8 mouse cellular contexts compared by ENCODE assay signal in the genomic region with DNA sequence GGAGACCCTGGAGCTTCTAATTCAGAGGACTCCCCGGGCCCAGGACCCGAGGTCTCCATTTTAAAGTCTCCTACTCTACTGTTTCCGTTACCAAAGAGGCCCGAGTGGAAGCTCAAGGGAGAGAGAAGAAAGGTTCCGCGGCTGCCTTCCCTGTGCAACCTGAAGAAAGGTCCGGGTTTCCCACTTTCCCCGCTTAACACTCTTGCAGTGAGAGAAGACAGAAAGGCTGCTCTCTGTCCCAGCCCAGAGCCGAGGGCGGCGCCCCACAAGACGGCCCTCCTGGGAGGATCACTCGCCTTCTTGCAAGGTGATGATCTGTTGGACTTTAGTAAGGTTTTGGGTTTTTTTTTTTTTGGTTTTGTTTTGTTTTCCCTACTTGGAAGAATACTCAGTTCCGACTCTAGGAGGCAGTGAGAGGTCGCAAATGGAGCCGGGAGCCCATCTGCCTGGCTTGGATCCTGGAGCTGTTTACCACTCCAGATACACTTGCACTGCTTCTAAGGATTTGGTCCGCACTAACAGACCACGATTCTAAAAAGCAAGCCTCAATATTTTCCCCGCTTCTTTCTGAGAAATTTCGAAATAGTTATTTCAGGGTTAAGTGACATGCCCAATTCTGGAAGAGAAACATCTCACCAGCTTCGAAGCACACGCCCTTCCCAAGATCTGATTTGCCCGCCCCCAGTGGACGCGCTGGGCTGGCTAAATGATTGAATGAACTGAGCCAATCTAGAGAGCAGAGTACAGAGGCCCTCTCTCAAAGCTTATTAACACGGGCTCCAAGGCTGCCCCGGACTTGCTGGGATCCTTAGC. TPM values are rescaled to one million over a fixed set of nuclear protein-coding genes. Genes with fewer than 3 reads are reported as not detected.
A peak's percentile ranks its signal among the peaks of the same experiment; 100 is the strongest.
DNase-seq lines count a peak whose midpoint lies in the region; ATAC-seq and TF ChIP-seq lines count a peak whose summit lies in the region.

A gene (minus strand): TSS at position 101 of the 813 bp plus-strand sequence.

- H3K4me3 ChIP-seq in E14TG2a.4 (replicated peaks; ENCODE audit: low read length), result peak within 1 kb of the TSS; percentile 87
- peak within 1 kb of the TSS; percentile 67 for H3K4me3 ChIP-seq in forebrain, embryonic 12.5 days (replicated peaks)
- H3K4me3 ChIP-seq in heart, postnatal 0 days (ENCODE audit: low read depth, low read length), result peak within 1 kb of the TSS; percentile 64
- H3K4me3 ChIP-seq in liver, embryonic 16.5 days (ENCODE audit: low read depth, low read length), result peak within 1 kb of the TSS; percentile 71
- H3K4me3 ChIP-seq in neural tube, embryonic 13.5 days, result peak within 1 kb of the TSS; percentile 72
- H3K4me3 ChIP-seq in testis, adult 2 months (ENCODE audit: control insufficient read depth, low read depth, low read length), result peak within 1 kb of the TSS; percentile 97

- H3K27me3 ChIP-seq in E14TG2a.4 (ENCODE audit: insufficient read depth, low read length), result 0 out of 2 replicates have a peak, but pooled peaks cover 3% of the 10 kb centered on the region
- peaks cover 7% of the 10 kb centered on the region; the same call in 1 of the 2 replicates for H3K27me3 ChIP-seq in forebrain, embryonic 12.5 days
- no peaks in the 10 kb centered on the region for H3K27me3 ChIP-seq in heart, postnatal 0 days (ENCODE audit: control insufficient read depth, insufficient read depth, low read length)
- no peaks in the 10 kb centered on the region for H3K27me3 ChIP-seq in liver, embryonic 16.5 days (ENCODE audit: control insufficient read depth, insufficient read depth, low read depth, low read length)
- H3K27me3 ChIP-seq in neural tube, embryonic 13.5 days, result 0 out of 2 replicates have a peak, but pooled peaks cover 6% of the 10 kb centered on the region
- H3K27me3 ChIP-seq in testis, adult 2 months (ENCODE audit: control insufficient read depth, insufficient read depth, low read length), result no peaks in the 10 kb centered on the region

- no peaks in the 10 kb centered on the region; the same call in 1 of the 2 replicates for H3K9me3 ChIP-seq in E14TG2a.4 (ENCODE audit: low read length)
- H3K9me3 ChIP-seq in forebrain, embryonic 12.5 days, result no peaks in the 10 kb centered on the region
- no peaks in the 10 kb centered on the region for H3K9me3 ChIP-seq in heart, postnatal 0 days (replicated peaks; ENCODE audit: control insufficient read depth, low read length)
- H3K9me3 ChIP-seq in liver, embryonic 16.5 days (replicated peaks; ENCODE audit: control insufficient read depth, low read length), result no peaks in the 10 kb centered on the region
- no peaks in the 10 kb centered on the region for H3K9me3 ChIP-seq in neural tube, embryonic 13.5 days

- peak; percentile 92 for DNase-seq in c-Kit-positive CD71-positive TER-119-positive erythroid progenitor cells, embryonic 14.5 days (ENCODE audit: low spot score)
- DNase-seq in heart, postnatal 0 days (ENCODE audit: low spot score), result peak; percentile 90
- peak; percentile 94 for DNase-seq in kidney, postnatal 4 days

- peaks cover 17% of the 10 kb centered on the region for H3K4me1 ChIP-seq in E14TG2a.4 (replicated peaks; ENCODE audit: low read depth, low read length)
- peaks cover 13% of the 10 kb centered on the region for H3K4me1 ChIP-seq in forebrain, embryonic 12.5 days
- peaks cover 9% of the 10 kb centered on the region for H3K4me1 ChIP-seq in heart, postnatal 0 days (ENCODE audit: control insufficient read depth, insufficient read depth)
- H3K4me1 ChIP-seq in liver, embryonic 16.5 days (ENCODE audit: control insufficient read depth, low read depth, low read length), result peaks cover 10% of the 10 kb centered on the region
- H3K4me1 ChIP-seq in neural tube, embryonic 13.5 days (replicated peaks), result peaks cover 32% of the 10 kb centered on the region
- H3K4me1 ChIP-seq in testis, adult 2 months (ENCODE audit: control insufficient read depth, insufficient read depth, low read length), result peaks cover 5% of the 10 kb centered on the region

- TF ChIP-seq EP300 in heart, postnatal 0 days (IDR thresholded peaks at IDR 0.05; ENCODE audit: low read depth), result peak; percentile 15; the same call in 1 of the 2 replicates

- peak within 1 kb of the TSS; percentile 80 for H3K4me2 ChIP-seq in forebrain, embryonic 12.5 days
- H3K4me2 ChIP-seq in heart, postnatal 0 days (ENCODE audit: low read depth, low read length), result peak within 1 kb of the TSS; percentile 86
- peak within 1 kb of the TSS; percentile 67 for H3K4me2 ChIP-seq in liver, embryonic 16.5 days (ENCODE audit: low read depth, low read length)
- H3K4me2 ChIP-seq in neural tube, embryonic 13.5 days, result peak within 1 kb of the TSS; percentile 87

- peak; percentile 55 for TF ChIP-seq POLR2A in testis, adult 2 months (IDR thresholded peaks at IDR 0.05; ENCODE audit: control insufficient read depth, low read depth, low read length)

- H3K9ac ChIP-seq in forebrain, embryonic 12.5 days, result peak within 1 kb of the TSS; percentile 80
- H3K9ac ChIP-seq in heart, postnatal 0 days (replicated peaks; ENCODE audit: low read depth, low read length), result peak within 1 kb of the TSS; percentile 65
- H3K9ac ChIP-seq in liver, embryonic 16.5 days (ENCODE audit: low read depth, low read length), result peak within 1 kb of the TSS; percentile 67
- peak within 1 kb of the TSS; percentile 86 for H3K9ac ChIP-seq in neural tube, embryonic 13.5 days

- WGBS in forebrain, embryonic 12.5 days, result under 1% methylated on average over 27 of the region's 27 CpGs
- under 1% methylated on average over 27 of the region's 27 CpGs for WGBS in heart, postnatal 0 days
- under 1% methylated on average over 27 of the region's 27 CpGs for WGBS in liver, embryonic 16.5 days (ENCODE audit: insufficient replicate concordance)
- WGBS in neural tube, embryonic 13.5 days, result under 1% methylated on average over 27 of the region's 27 CpGs

- H3K36me3 ChIP-seq in E14TG2a.4 (ENCODE audit: insufficient read depth, low read length), result peaks cover 26% of the 10 kb centered on the region
- H3K36me3 ChIP-seq in forebrain, embryonic 12.5 days (replicated peaks), result no peaks in the 10 kb centered on the region
- peaks cover 9% of the 10 kb centered on the region for H3K36me3 ChIP-seq in heart, postnatal 0 days (replicated peaks; ENCODE audit: control insufficient read depth, insufficient read depth, low read length)
- H3K36me3 ChIP-seq in liver, embryonic 16.5 days (ENCODE audit: control insufficient read depth, insufficient read depth), result no peaks in the 10 kb centered on the region
- no peaks in the 10 kb centered on the region for H3K36me3 ChIP-seq in neural tube, embryonic 13.5 days
- no peaks in the 10 kb centered on the region for H3K36me3 ChIP-seq in testis, adult 2 months (ENCODE audit: control insufficient read depth, insufficient read depth, low read length)

- H3K27ac ChIP-seq in forebrain, embryonic 12.5 days, result peak within 1 kb of the TSS; percentile 66; the same call in 1 of the 2 replicates
- H3K27ac ChIP-seq in heart, postnatal 0 days (ENCODE audit: low read depth), result peak within 1 kb of the TSS; percentile 72
- H3K27ac ChIP-seq in liver, embryonic 16.5 days (ENCODE audit: low read length), result peak within 1 kb of the TSS; percentile 78
- H3K27ac ChIP-seq in neural tube, embryonic 13.5 days (replicated peaks), result peak within 1 kb of the TSS; percentile 81
- peak within 1 kb of the TSS; percentile 75 for H3K27ac ChIP-seq in testis, adult 2 months (ENCODE audit: control insufficient read depth, insufficient read depth, low read depth, low read length)

- ATAC-seq in forebrain, embryonic 12.5 days (ENCODE audit: low FRiP score), result peak; percentile 91
- peak; percentile 92 for ATAC-seq in heart, postnatal 0 days (ENCODE audit: insufficient read depth, low read depth)
- ATAC-seq in liver, embryonic 16.5 days (ENCODE audit: low read depth), result peak; percentile 84
- ATAC-seq in neural tube, embryonic 13.5 days (ENCODE audit: low read depth), result peak; percentile 94

- TF ChIP-seq CTCF in E14TG2a.4 (conservative IDR thresholded peaks at IDR 0.05; ENCODE audit: low read length), result peak; percentile 22; the same call in 1 of the 2 replicates
- TF ChIP-seq CTCF in heart, postnatal 0 days (IDR thresholded peaks at IDR 0.05; ENCODE audit: low read depth), result peak; percentile 51
- TF ChIP-seq CTCF in testis, adult 2 months (IDR thresholded peaks at IDR 0.05; ENCODE audit: control insufficient read depth, insufficient read depth, insufficient replicate concordance, low read depth, low read length), result peak; percentile 40; the same call in 1 of the 2 replicates

RNA-seq across cellular contexts. Expression of the gene that starts here (rescaled TPM):
- polyA plus RNA-seq in forebrain, embryonic 12.5 days (2016; fragmentation: Nextera tagmentation; extraction: Ambion mirVana), result 109 and 114 TPM in 2 replicates
- 81.7 and 106 TPM in 2 replicates for total RNA-seq in heart, postnatal 0 days (2014; rRNA removed; ENCODE audit: low replicate concordance)
- 150 and 160 TPM in 2 replicates for polyA plus RNA-seq in heart, postnatal 0 days (2015; fragmentation: Nextera tagmentation; extraction: Ambion mirVana)
- polyA plus RNA-seq in liver, embryonic 16.5 days (2015; fragmentation: Nextera tagmentation; extraction: Ambion mirVana), result 39.4 and 43.0 TPM in 2 replicates
- 98.1 and 119 TPM in 2 replicates for polyA plus RNA-seq in neural tube, embryonic 13.5 days (2015; fragmentation: Nextera tagmentation; extraction: Ambion mirVana)
- 12.1 and 13.4 TPM in 2 replicates for polyA plus RNA-seq in testis, adult 2 months (2012; rRNA removed)

Comparison
In these comparisons a context has a peak if more than half of its experiments do, and no peak if none do; other contexts are left out.
1. Peak in every context shown above with its lines: DNase-seq, ATAC-seq, H3K4me3 ChIP-seq and H3K27ac ChIP-seq.